Mouse (Mus musculus) hindbrain, embryonic 13.5 days (tissue): ENCODE measurements around the gene 1110004F10Rik. TPM values are rescaled to one million over a fixed set of nuclear protein-coding genes. Genes with fewer than 3 reads are reported as not detected.
A peak's percentile ranks its signal among the peaks of the same experiment; 100 is the strongest.
"Not testable (repeated sequence)": the region's sequence is repeated elsewhere in the genome, so short reads cannot be mapped to it uniquely, and the experiment has no call there.

ENCODE experiments used
- ATAC-seq: fragments of 200-750 bp; cut with Nextera tagmentation; 2 replicates; pipeline ENCODE4 v1.8.0; 2017; ENCODE audit warnings: moderate TSS enrichment; ENCODE audit not compliant: low FRiP score
- H3K27ac ChIP-seq: fragments of 300-500 bp; sonication (generic); 2 replicates; pipeline ENCODE4 v1.5.1; 2015; ENCODE audit warnings: inconsistent platforms, mild to moderate bottlenecking, moderate library complexity
- H3K27me3 ChIP-seq: fragments of 300-500 bp; sonication (generic); 2 replicates; pipeline ENCODE4 v1.6.1; 2015; ENCODE audit warnings: mild to moderate bottlenecking, inconsistent platforms
- H3K36me3 ChIP-seq: fragments of 300-500 bp; sonication (generic); 2 replicates; pipeline ENCODE4 v1.6.1; 2015; ENCODE audit warnings: mild to moderate bottlenecking, inconsistent platforms
- H3K4me1 ChIP-seq: fragments of 300-500 bp; sonication (generic); replicated peaks from 2 replicates; pipeline ENCODE4 v1.6.1; 2015; ENCODE audit warnings: inconsistent platforms
- H3K4me2 ChIP-seq: fragments of 300-500 bp; sonication (generic); 2 replicates; pipeline ENCODE4 v1.6.1; 2015; ENCODE audit warnings: inconsistent platforms, mild to moderate bottlenecking, moderate library complexity
- H3K4me3 ChIP-seq: fragments of 300-500 bp; sonication (generic); 2 replicates; pipeline ENCODE4 v1.5.1; 2015; ENCODE audit warnings: mild to moderate bottlenecking, inconsistent platforms
- H3K9ac ChIP-seq: fragments of 300-500 bp; sonication (generic); 2 replicates; pipeline ENCODE4 v1.6.1; 2015; ENCODE audit warnings: mild to moderate bottlenecking, inconsistent platforms
- H3K9me3 ChIP-seq: fragments of 300-500 bp; sonication (generic); 2 replicates; pipeline ENCODE4 v1.6.1; 2016; ENCODE audit warnings: inconsistent platforms
- WGBS: fragments of 180-500 bp; shearing (Covaris S2); methylation state at CpG from one replicate; pipeline ENCODE4 v1.1.7; 2015; 5-methylcytosine and 5-hydroxymethylcytosine counted together
- polyA plus RNA-seq: library from polyadenylated mRNA; unstranded; fragments of >200 nt; fragmentation: Nextera tagmentation; extraction: Ambion mirVana; gene quantifications from 2 replicates; pipeline ENCODE4 v1.2.1, GENCODE M21; 2015

1110004F10Rik gene
- polyA plus RNA-seq, 1 experiment from 2014 or later, result 311 TPM

GRCm38 (mm10) chr7:116036591-116037555, 2.3 kb upstream of the 1110004F10Rik start:
- H3K36me3 ChIP-seq, result no peaks in the 10 kb centered on the region
- peaks cover 86% of the 10 kb centered on the region for H3K27me3 ChIP-seq
- H3K27ac ChIP-seq, result no peak overlapping the region
- H3K9ac ChIP-seq, result no peak overlapping the region
- ATAC-seq, result no peak
- no peaks in the 10 kb centered on the region for H3K9me3 ChIP-seq
- no peak overlapping the region; the same call in 1 of the 2 replicates for H3K4me2 ChIP-seq
- peaks cover 47% of the 10 kb centered on the region for H3K4me1 ChIP-seq
- 20% methylated on average over 18 of the region's 18 CpGs for WGBS
- H3K4me3 ChIP-seq, result peak overlapping the region; percentile 17

GRCm38 (mm10) chr7:116038024-116038423, 1.2 kb upstream of the 1110004F10Rik start:
- Histone ChIP-seq H3K27me3 (peaks cover 85% of the 10 kb centered on the region), H3K4me2 (peak overlapping the region; percentile 88), H3K9me3 (no peaks in the 10 kb centered on the region), H3K27ac (no peak overlapping the region), H3K9ac (no peak overlapping the region), H3K4me3 (peak overlapping the region; percentile 48), H3K4me1 (peaks cover 40% of the 10 kb centered on the region), H3K36me3 (no peaks in the 10 kb centered on the region)
- no peak for ATAC-seq
- 2% methylated on average over 13 of the region's 13 CpGs for WGBS

- Histone ChIP-seq H3K4me1 (peaks cover 37% of the 10 kb centered on the region), H3K36me3 (no peaks in the 10 kb centered on the region), H3K27ac (no peak within 1 kb of the TSS; the same call in 1 of the 2 replicates), H3K9me3 (no peaks in the 10 kb centered on the region), H3K4me2 (peak within 1 kb of the TSS; percentile 88), H3K27me3 (peaks cover 80% of the 10 kb centered on the region), H3K4me3 (peak within 1 kb of the TSS; percentile 48), H3K9ac (peak within 1 kb of the TSS; percentile 71)
- no peak for ATAC-seq
- WGBS, result under 1% methylated on average over 11 of the region's 11 CpGs
Observed at GRCm38 (mm10) chr7:116038511-116038910, 686 bp upstream of the 1110004F10Rik start, which contains the start of gene Sox6. Gene Sox6, minus strand, starts transcription at chr7:116038796.

GRCm38 (mm10) chr7:116039538-116040466, 605 bp downstream of the 1110004F10Rik start:
- under 1% methylated on average over 48 of the region's 48 CpGs for WGBS
- Histone ChIP-seq H3K9me3 (no peaks in the 10 kb centered on the region), H3K36me3 (no peaks in the 10 kb centered on the region), H3K4me2 (peak overlapping the region; percentile 88), H3K4me1 (peaks cover 24% of the 10 kb centered on the region), H3K27ac (peak overlapping the region; percentile 37; the same call in 1 of the 2 replicates), H3K9ac (peak overlapping the region; percentile 71), H3K27me3 (peaks cover 67% of the 10 kb centered on the region), H3K4me3 (peak overlapping the region; percentile 48)
- ATAC-seq, result peak; percentile 83

- H3K27ac ChIP-seq, result no peak overlapping the region
- ATAC-seq, result no peak
- H3K27me3 ChIP-seq, result peaks cover 60% of the 10 kb centered on the region
- peak overlapping the region; percentile 48 for H3K4me3 ChIP-seq
- no peaks in the 10 kb centered on the region for H3K36me3 ChIP-seq
- peak overlapping the region; percentile 3; the same call in 1 of the 2 replicates for H3K9ac ChIP-seq
- peaks cover 21% of the 10 kb centered on the region for H3K4me1 ChIP-seq
- 18% methylated on average over 15 of the region's 15 CpGs for WGBS
- peak overlapping the region; percentile 88 for H3K4me2 ChIP-seq
- H3K9me3 ChIP-seq, result no peaks in the 10 kb centered on the region
Observed at GRCm38 (mm10) chr7:116040470-116041019, 1.3 kb downstream of the 1110004F10Rik start.

GRCm38 (mm10) chr7:116060739-116061138, 21.5 kb downstream of the 1110004F10Rik start:
- H3K4me3 ChIP-seq, result no peak overlapping the region
- H3K9me3 ChIP-seq, result no peaks in the 10 kb centered on the region
- H3K4me1 ChIP-seq, result no peaks in the 10 kb centered on the region
- ATAC-seq, result no peak
- no peak overlapping the region for H3K9ac ChIP-seq
- no peaks in the 10 kb centered on the region for H3K27me3 ChIP-seq
- H3K4me2 ChIP-seq, result no peak overlapping the region
- H3K27ac ChIP-seq, result no peak overlapping the region
- WGBS, result 52% methylated on average over 1 of the region's 1 CpGs
- H3K36me3 ChIP-seq, result no peaks in the 10 kb centered on the region

- ATAC-seq, H3K9ac ChIP-seq, H3K4me1 ChIP-seq, H3K4me2 ChIP-seq, H3K27ac ChIP-seq, H3K9me3 ChIP-seq, H3K36me3 ChIP-seq, H3K27me3 ChIP-seq, H3K4me3 ChIP-seq: not testable (repeated sequence)
- WGBS, result 96% methylated on average over 11 of the region's 11 CpGs
Observed at GRCm38 (mm10) chr7:116084366-116084765, 45.2 kb downstream of the 1110004F10Rik start, which contains the start of gene Gm4353. Gene Gm4353, minus strand, starts transcription at chr7:116084635.

GRCm38 (mm10) chr7:116092710-116093465, 53.7 kb downstream of the 1110004F10Rik start:
- H3K36me3 ChIP-seq, result no peaks in the 10 kb centered on the region
- peak; percentile 100 for ATAC-seq
- peak overlapping the region; percentile 91 for H3K9ac ChIP-seq
- H3K4me2 ChIP-seq, result peak overlapping the region; percentile 87
- peak overlapping the region; percentile 98 for H3K27ac ChIP-seq
- WGBS, result under 1% methylated on average over 38 of the region's 38 CpGs
- no peaks in the 10 kb centered on the region for H3K27me3 ChIP-seq
- H3K4me3 ChIP-seq, result peak overlapping the region; percentile 67
- H3K4me1 ChIP-seq, result peaks cover 26% of the 10 kb centered on the region
- H3K9me3 ChIP-seq, result no peaks in the 10 kb centered on the region

GRCm38 (mm10) chr7:116093466-116093850, 54.3 kb downstream of the 1110004F10Rik start:
- H3K27ac ChIP-seq, result peak overlapping the region; percentile 98
- under 1% methylated on average over 19 of the region's 19 CpGs for WGBS

GRCm38 (mm10) chr7:116099952-116100528, 60.8 kb downstream of the 1110004F10Rik start:
- no peaks in the 10 kb centered on the region for H3K27me3 ChIP-seq
- no peak for ATAC-seq
- 85% methylated on average over 7 of the region's 7 CpGs for WGBS
- no peak overlapping the region for H3K9ac ChIP-seq
- H3K36me3 ChIP-seq, result peaks cover 33% of the 10 kb centered on the region
- no peak overlapping the region for H3K4me3 ChIP-seq
- no peaks in the 10 kb centered on the region for H3K9me3 ChIP-seq
- H3K27ac ChIP-seq, result no peak overlapping the region
- H3K4me2 ChIP-seq, result no peak overlapping the region
- peaks cover 16% of the 10 kb centered on the region for H3K4me1 ChIP-seq

More at GRCm38 (mm10) chr7:116093466-116093850, 54.3 kb downstream of the 1110004F10Rik start:
- Histone ChIP-seq H3K9me3 (no peaks in the 10 kb centered on the region), H3K9ac (peak overlapping the region; percentile 91), H3K4me1 (peaks cover 26% of the 10 kb centered on the region), H3K4me2 (peak overlapping the region; percentile 87), H3K36me3 (no peaks in the 10 kb centered on the region), H3K27me3 (no peaks in the 10 kb centered on the region), H3K4me3 (peak overlapping the region; percentile 67)
- peak; percentile 93 for ATAC-seq

GRCm38 (mm10) chr7:116103091-116103490, 63.9 kb downstream of the 1110004F10Rik start:
- Histone ChIP-seq H3K27me3 (no peaks in the 10 kb centered on the region), H3K9me3 (no peaks in the 10 kb centered on the region), H3K36me3 (peaks cover 58% of the 10 kb centered on the region), H3K9ac (no peak overlapping the region), H3K4me2 (no peak overlapping the region), H3K4me3 (no peak overlapping the region), H3K4me1 (peaks cover 3% of the 10 kb centered on the region; the same call in 1 of the 2 replicates), H3K27ac (no peak overlapping the region)
- WGBS, result 97% methylated on average over 9 of the region's 9 CpGs
- ATAC-seq, result no peak
